Mouse (Mus musculus) heart, postnatal 14 days (tissue): ENCODE results near the gene 2010109A12Rik. TPM values are rescaled to one million over a fixed set of nuclear protein-coding genes. Genes with fewer than 3 reads are reported as not detected.
A peak's percentile ranks its signal among the peaks of the same experiment; 100 is the strongest.

Source experiments
- DNase-seq, 2 experiments: peaks; one replicate each; pipeline ENCODE4 v3.0.0; 2021 to 2022
- intact Hi-C: fragments of 180-260 bp; cut with DNase I; formaldehyde crosslinking; loops from one replicate; pipeline ENCODE4 v1.15.1; 2025
- total RNA-seq, 2 experiments: library from RNA; stranded (reverse); gene quantifications; 2 replicates each; pipeline ENCODE4 v1.2.3; 2021

2010109A12Rik gene
- total RNA-seq, 2 experiments from 2014 or later: 0.53 to 0.93 TPM

DNA sequence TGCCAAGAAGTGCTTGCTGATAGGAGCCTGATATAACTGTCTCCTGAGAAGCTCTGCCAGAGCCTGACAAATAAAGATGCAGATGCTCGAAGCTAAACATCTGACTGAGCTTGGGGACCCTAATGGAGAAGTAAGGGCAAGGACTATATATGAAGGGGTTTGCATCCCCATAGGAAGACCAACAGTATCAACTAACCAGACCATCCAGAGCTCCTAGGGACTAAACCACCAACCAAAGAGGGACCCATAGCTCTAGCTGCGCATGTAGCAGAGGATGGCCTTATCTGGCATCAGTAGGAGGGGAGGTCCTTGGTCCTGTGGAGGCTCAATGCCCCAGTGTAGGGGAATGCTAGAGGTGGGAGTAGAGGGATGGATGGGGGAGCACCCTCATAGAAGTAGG lies 18.2 kb downstream of the 2010109A12Rik start:
- intact Hi-C loops: no loop called here
- DNase-seq: no peak

DNA sequence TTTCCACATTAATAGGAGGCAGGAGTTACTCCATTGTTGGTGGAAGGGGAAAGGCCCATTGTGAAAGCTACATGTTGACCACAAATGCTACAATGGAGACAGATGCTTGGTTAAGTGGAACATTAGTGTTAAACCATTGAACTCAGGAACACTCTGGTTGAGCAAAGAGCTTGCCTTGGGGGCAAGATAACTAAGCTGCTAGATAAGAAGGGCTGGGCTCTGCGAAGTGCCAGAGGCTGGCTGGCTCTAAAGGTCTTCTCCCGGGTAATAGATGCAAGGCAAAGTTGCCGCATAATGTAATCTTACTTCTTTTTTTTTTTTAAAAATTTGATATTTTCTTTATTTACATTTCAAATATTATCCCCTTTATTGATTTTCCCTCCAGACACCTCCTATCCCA lies 20.8 kb downstream of the 2010109A12Rik start:
- no peak for DNase-seq
- intact Hi-C loops: no loop called here

DNA sequence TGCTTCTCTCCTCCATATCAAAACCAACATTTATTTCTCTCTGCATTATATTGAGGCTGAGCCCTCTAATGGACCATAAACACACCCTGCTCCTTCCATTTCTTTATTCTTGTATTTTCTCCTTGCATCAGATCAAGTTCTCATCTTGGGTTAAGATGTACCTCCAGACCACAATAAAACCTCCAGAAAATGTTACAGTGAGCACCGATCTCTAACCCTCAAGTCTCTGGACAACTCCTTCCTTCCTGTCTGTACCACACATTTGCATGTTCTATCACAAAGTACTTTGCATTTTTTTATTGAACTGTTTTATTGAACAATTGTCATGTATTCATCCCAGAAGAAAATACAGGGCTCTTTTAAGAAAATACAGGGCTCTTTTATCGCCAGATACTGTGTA lies 23.2 kb downstream of the 2010109A12Rik start:
- intact Hi-C loops: no loop called here
- no peak for DNase-seq

DNA sequence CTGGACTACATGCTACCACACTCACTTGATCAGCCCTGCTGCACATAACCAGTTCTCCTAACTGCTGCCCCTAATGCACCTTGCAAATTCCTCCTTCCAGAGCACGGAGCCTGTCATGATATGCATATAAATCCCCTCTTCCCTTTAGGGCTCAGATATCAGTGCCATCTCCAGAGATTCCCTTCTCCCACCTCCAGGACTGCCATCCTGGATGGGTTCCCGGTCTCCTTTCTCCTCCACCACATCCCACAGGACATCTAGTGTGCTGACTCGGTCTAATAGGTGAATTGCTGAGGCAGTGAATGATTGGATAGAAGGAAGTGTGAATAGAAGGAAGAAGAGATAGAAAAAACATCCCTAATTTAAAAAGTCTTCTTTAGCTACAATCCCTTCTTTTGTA lies 25.4 kb downstream of the 2010109A12Rik start:
- intact Hi-C loops: no loop called here

DNA sequence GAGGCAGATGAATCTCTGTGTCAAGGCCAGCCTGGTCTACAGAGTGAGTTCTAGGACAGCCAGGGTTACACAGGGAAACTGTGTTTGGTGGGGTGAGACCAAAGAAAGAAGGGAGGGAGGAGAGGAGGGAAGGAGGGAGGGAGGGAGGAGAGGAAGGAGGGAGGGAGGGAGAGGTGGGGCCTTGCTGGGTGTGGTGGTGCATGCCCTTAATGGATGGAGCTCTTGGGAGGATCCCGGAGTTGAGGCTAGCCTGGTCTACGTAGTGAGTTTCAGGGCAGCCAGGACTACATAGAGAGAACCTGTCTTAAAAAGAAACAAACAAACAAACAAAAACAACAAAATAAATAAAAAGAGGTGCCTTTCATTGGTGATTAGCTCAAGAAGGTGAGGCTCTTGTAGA lies 26.5 kb downstream of the 2010109A12Rik start:
- no peak for DNase-seq
- intact Hi-C loops: no loop called here

More for the DNA sequence above, 25.4 kb downstream of the 2010109A12Rik start:
- no peak for DNase-seq

DNA sequence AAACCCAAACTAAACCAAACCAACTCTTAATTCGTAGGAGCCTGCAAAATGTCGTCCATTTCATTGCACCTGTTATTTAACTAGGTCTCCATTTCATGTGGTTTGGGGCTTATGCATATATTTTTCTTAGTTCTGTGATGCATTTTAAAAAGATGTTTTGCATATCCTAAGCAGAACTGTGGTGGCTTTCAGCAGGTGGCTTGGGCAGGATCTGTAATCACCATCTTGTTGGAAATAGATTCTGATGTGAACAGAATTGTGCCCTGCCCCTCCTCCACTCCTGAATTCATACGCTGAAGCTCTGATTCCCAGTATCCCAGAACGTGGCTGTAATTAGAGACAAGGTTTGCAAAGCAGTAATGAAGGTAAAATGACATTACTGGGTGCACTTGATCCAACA lies 27.8 kb downstream of the 2010109A12Rik start:
- no peak for DNase-seq
- intact Hi-C loops: no loop called here

DNA sequence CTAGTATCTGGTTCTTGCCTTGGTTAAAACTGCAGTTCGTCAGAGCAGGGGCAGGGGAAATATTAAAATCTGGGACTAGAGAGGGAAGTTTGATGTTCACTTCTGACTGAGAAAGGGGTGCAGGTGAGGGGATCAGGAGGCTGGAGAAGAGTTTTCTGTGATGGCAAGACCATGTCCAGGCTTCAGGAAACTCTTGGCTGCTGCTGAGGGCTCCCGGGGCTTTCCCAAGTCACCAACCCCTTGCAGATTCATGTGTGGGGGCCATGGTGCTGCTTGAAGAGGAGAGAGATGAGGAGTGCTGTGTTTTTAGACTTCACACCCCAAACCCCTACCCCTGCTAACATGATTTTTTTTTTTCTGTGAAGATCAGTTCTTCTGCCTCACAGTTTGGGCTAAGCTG lies 28.3 kb downstream of the 2010109A12Rik start:
- no peak for DNase-seq
- intact Hi-C loops: no loop called here

DNA sequence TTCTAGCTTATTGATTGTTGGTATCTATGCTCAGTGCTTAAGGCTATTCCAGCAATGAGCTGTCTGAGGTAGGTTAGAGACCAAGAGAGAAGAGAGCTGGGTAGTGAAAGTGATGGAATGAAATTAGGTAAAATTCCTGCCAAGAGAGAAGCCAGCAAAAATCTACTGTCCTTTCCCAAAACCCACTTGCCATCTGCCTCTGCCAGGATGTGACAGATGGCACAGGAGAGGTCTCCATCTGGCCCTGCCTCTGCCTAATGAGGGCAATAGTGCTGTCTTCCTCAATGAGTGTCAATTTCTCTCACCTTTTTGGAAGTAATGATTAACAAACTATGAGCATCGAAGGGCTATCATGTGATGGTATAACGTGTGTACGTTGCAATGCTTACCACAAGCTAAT lies 29.6 kb downstream of the 2010109A12Rik start:
- no peak for DNase-seq
- intact Hi-C loops: no loop called here

DNA sequence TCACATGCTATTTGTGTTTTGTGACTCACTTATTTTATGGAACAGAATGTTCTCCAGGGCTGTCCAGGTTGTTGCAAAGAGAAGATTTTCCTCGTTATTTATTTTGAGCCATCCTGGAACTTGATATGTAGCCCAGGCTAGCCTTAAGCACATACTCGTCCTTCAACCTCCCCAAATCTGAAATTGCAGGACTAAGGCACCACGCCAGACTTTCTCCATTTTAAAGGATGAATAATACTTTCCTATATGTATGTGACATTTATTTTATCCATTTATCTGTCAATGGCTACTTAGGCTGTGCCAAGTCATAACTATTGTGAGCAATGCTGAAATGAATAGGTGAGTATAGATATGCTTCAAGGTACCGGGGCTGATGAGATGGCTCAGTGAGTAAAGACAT lies 30.2 kb downstream of the 2010109A12Rik start:
- intact Hi-C loops: no loop called here

DNA sequence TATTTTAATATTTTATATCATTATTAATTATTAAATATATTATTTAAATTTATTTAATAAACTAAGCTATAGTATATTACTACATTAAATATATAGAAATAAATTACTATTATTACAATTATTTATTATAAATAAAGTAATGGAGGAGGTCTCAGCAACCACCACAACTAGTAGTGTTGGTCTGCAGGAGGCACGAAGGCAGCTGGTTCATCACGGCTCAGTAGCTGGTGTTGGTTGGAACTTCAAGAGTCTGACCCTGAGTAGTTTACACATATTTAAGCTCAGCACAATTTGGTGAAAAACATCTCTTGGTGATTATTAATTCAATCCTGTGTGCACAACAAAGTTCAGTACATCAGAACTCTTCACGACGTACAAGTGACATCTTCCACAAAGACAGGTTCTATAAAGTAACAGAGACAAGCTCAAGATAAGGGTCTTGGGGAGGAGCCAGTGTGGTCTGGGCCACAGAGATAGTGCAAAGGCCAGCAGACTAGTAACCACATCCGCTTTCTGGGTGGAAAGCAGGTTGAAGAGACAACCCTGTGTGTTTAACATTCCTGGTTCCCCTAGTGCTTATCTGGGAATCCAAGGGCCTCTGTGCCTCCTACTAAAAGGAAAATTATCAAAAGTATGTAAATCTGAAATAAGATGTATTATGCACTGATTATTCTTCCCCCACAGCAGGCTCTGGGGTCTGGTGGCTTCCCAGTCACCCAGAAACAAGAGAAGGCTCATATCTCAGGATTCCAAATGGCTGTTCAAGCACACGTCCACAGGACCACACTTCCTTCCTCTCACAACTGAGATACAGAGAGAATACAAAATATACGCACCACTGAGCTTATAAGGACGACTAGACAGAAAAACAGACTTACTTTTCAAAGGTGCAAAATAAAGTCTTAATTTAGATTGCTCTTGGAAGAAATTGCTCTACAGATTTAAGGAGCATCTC lies 33.5 kb downstream of the 2010109A12Rik start:
- intact Hi-C loops: no loop called here
- no peak for DNase-seq

More for the DNA sequence above, 30.2 kb downstream of the 2010109A12Rik start:
- DNase-seq: no peak

DNA sequence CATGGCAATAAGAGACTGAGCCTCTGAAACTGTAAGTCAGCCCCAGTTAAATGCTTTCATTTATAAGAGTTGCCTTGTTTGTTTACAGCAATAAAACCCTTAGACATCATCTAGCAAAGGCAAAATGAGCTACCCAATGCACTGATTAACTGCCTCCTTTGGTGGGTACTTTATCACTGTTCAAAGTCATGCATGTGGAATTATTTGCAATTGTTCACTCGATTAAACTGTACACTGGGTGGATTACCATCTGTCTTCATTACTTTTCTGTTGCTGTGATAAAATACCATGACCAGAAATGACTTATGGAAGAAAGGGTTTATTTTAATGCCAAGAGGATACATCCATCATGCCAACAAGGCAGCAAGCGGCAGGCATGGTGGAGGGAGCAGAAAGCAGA lies 39.0 kb downstream of the 2010109A12Rik start:
- DNase-seq: no peak
- intact Hi-C loops: no loop called here

DNA sequence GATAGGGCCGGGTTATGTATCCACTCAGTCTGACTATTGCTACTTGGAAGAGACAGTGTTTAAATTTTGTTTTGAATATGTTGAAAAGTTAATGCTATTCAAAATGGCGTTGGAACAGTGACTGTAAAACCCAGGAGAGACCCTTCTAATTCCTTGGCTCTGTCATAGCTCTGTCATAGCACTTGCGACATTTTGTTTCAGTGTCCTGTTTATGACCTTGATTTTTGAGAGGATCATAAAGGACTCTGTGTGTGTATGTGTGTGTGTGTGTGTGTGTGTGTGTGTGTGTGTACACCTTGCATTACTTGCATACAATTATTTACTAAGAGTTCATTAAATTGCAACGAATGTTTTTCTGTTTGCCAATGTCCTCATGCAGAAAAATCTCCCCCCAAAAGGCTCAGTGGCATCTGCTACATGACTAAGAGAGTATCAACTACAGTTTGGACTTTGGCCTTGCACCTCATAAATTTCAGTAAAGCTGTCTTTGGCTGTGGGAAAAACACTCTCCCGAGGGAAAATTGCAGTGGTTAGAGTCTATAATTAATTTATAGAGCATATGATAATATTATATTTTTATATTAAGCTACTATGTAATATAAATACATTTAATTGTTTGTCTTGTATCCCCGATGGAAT lies 43.7 kb downstream of the 2010109A12Rik start:
- intact Hi-C loops: no loop called here
- no peak for DNase-seq

DNA sequence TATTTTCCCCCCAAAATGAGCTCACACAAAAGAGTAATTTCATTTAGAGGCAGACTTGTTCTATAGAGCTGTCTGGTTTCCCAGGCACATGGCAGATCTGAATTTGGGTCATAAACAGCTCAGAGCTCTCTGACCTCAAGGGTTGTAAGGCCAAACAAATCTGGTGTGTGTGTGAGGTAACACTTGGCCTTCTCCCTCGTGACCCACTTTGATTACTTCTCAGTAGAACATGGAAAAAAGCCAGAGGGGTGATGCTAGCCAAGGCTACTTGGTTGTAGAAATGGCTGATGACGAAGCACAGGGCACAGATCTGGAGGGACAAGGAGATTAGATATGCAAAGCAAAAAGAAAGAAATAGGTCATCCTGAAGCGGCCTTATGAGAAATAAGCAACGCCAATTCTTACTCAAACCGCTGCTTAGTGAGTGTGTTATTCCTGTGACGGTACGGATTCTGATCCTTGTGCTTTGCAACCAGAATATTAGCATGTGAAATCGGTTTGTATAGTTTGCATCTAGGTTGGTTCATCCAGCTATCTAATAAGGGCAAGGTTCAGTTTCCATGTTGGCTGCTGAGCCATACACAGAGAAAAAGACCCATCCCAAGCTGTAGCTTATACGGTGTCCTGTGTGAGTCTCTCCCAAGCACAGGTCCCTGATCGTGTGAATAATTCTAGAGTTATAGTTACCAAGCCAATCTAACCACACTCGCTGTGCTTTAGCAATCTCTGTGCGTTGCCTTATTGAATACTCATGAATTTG lies 44.9 kb downstream of the 2010109A12Rik start:
- intact Hi-C loops: no loop called here
- DNase-seq: peak; percentile 59 to 65

DNA sequence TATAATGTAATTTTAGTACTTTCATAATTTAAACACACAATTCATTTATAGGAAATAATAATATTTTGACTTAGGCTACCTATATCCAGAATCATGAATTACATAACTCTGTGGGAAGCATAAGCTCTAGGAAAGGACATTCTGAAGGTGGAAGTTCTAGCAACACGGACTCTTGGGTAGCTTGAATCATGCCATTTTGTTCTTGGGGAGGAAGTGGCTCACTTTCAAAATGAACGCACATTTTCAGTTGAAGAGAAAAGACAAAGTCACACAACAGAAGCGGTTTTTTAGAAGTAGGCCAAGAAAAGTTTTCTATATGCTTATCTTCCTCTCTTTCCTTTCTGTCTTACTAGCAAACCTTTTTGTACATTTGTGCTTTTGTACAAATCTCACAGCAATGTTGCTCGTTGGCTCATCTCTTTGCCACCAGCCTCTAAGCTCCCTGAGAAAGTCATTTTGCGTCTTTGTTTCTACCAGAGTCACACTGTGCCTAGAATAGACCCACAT lies 49.5 kb downstream of the 2010109A12Rik start:
- intact Hi-C loops: no loop called here
- no peak for DNase-seq

DNA sequence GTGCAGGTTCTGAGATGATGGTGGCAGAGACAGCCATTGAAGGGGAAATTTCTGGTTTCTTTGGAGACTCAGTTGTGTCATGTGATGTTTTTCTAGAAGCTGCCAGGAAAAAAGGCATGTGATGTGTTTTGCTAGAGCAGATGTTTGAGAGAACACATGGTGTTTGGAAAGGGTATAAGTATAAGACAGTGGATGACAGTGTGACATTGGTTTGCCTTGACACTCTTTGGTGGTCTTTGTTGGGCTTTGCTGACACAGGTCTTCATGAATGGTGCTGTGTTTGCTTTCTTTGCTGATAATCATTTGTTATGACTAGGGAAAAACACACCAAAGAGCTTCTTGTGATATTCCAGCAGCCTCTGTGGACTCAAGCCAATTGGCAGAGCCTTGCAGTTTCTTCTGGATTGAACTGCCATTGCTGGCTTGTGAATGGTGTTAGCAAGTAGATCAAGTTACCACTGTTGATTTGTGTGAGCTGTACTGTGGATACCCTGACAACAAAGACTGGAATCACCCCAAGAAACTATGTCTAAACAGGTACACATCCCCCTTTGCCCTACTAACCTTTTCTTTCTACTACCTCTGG lies 50.6 kb downstream of the 2010109A12Rik start:
- intact Hi-C loops: no loop called here
- DNase-seq: no peak

DNA sequence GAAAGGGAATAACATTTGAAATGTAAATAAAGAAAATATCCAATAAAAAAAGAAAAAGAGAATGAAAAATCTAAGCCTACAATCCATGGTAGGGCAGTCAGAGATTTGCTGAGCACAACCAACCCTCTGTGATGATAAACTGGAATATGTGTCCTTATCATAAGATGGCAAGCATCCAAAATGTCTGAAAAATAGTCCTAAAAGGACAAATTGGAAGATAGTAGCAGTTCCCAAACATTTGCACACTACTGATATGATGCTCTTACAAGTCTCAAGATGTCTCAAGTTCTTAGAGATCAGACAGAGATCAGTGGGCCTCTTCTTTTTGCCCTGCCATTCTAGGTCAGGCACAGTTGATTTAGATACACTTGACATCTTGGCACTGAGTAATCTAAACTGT lies 53.0 kb downstream of the 2010109A12Rik start:
- no peak for DNase-seq
- intact Hi-C loops: no loop called here

DNA sequence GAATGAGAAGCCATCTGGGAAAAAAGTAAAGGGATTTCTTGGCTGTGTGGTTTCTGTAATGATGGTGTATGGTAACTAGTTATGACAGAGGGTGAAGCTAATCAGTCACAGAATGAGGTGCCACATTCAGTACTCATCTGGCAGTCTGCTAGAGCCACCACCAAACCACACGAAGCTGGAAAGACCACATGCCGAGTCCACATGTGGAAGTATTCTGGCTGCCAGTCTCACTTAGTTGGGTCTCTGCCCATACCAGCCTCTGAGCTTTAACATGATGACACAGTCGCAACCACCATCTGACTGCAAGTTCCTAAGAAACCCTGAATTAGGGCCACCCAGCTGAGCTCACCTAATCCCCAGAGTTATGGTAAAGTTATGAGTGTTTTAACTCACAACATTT lies 54.7 kb downstream of the 2010109A12Rik start:
- intact Hi-C loops: loop anchor here (10.0 kb wide), 1 partner anchor 256 kb away; no protein-coding TSS in a partner anchor
- no peak for DNase-seq

DNA sequence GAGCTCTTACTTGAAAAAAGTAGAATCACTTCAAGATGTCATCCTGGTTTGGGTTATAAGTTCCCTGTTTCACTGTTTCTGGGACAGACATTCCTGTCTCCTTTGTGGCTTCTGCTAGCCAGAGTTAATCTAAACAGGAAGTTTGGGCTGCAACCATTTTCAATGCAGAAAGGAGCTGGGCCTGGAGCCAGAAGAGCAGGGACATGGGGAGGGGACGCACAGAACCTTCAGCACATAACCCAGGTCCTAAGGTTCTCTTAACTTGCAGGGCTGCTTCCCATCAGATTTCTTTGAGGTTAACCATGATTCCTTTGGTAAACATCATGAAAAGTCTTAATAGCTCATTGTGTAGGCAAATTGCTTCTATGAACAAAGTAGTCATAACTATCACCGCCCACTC lies 56.4 kb downstream of the 2010109A12Rik start:
- intact Hi-C loops: loop anchor here (10.0 kb wide), 1 partner anchor 258 kb away; no protein-coding TSS in a partner anchor
- peak in 1 of 2 experiments; percentile 17 for DNase-seq
